Mouse (Mus musculus) lung, postnatal 0 days (tissue): ENCODE data around the gene Sp110.
"Not testable (repeated sequence)": the region's sequence is repeated elsewhere in the genome, so short reads cannot be mapped to it uniquely, and the experiment has no call there.

Experiments
- CTCF ChIP-seq: IDR thresholded peaks from 2 replicates; pipeline ENCODE4 v1.5.1; 2016; ENCODE audit warnings: antibody characterized with exemption, mild to moderate bottlenecking
- EP300 ChIP-seq: IDR thresholded peaks from 2 replicates; pipeline ENCODE4 v1.6.1; 2016; ENCODE audit warnings: antibody characterized with exemption, mild to moderate bottlenecking, control low read depth

GRCm38 (mm10) chr1:85598271-85599012 lies at the start of gene Sp110:
- TF ChIP-seq CTCF, EP300: not testable (repeated sequence)
